Mouse (Mus musculus) ZHBTc4 (cell line): ENCODE results near the gene Ncoa5.

ENCODE experiments used
- DNase-seq: peaks from one replicate; pipeline ENCODE4 v3.0.0-alpha.2; 2011; ENCODE audit warnings: low read depth, low spot score

Ncoa5 gene

GRCm38 (mm10) chr2:164994659-164995428 lies 39.8 kb downstream of the Ncoa5 start:
- no peak for DNase-seq

DNA sequence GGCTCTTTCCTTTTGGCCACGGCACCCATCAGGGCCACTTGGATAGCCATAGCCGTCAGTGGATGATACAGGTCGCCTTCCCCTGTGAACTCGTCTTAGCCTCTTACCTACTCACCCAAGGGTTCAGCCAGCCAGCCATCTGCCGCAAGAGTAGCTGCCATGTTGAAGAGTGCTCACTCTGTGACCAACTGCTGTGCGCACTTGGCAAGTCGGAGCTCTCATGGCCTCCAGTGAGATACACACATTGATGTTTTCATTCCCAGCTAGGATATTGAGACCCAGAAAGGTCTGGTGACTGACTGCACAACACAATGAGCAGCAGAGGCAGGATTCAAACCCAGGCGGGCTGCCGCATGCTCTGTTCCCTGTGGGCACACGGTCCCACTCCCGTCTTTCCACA lies 40.5 kb downstream of the Ncoa5 start:
- DNase-seq: no peak

DNA sequence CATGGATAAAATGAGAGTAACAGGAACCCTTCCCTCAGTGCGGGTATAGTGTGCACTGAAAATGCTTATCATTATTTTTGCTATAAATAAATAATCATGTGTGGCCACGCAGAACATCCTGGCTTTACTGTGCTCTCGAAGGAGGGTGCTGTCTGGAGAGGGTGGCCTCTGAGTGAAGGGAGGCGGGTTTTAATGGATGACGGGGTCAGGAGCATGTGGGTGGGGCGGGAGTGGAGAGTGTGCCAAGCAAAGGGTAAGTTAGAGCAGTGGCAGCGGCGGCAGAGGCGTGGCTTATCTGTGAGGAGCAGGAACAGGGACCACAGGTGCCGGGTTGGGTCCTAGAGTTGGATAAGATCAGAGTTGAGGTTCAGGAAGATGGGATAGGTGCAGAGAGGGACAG lies 42.9 kb downstream of the Ncoa5 start:
- no peak for DNase-seq

- no peak for DNase-seq
These were observed 43.6 kb downstream of the Ncoa5 start for GRCm38 (mm10) chr2:164991111-164991510.

- DNase-seq: no peak
These were observed 45.9 kb downstream of the Ncoa5 start for GRCm38 (mm10) chr2:164988777-164989176.

GRCm38 (mm10) chr2:164986371-164987027 lies 48.2 kb downstream of the Ncoa5 start:
- DNase-seq: no peak

- no peak for DNase-seq
These were observed 48.7 kb downstream of the Ncoa5 start for GRCm38 (mm10) chr2:164985962-164986361.

- peak; percentile 84 for DNase-seq
These were observed 54.9 kb downstream of the Ncoa5 start for GRCm38 (mm10) chr2:164979749-164980148.

GRCm38 (mm10) chr2:164975611-164976010 lies 59.1 kb downstream of the Ncoa5 start:
- no peak for DNase-seq

DNA sequence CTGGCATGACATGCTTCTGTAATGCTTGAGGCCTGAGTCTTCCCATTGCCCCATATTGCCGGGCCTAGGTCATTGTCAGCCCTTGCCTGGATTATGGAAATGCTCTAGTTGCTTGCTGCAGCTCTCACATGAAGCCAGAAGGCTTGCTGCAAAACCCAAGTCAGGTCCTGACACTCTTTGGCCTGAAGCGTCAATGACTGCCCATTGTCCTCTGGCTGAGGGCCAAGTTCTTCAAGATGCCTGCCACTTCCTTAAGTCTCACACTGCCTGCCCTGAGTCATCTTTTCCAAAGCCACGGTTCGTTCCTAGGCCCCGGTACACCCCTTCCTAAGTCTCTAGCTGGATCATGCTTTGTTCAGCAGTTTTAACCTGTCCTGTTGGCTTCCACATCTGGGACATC lies 62.0 kb downstream of the Ncoa5 start:
- no peak for DNase-seq

GRCm38 (mm10) chr2:164970631-164971196 lies 64.0 kb downstream of the Ncoa5 start:
- DNase-seq: peak; percentile 41

DNA sequence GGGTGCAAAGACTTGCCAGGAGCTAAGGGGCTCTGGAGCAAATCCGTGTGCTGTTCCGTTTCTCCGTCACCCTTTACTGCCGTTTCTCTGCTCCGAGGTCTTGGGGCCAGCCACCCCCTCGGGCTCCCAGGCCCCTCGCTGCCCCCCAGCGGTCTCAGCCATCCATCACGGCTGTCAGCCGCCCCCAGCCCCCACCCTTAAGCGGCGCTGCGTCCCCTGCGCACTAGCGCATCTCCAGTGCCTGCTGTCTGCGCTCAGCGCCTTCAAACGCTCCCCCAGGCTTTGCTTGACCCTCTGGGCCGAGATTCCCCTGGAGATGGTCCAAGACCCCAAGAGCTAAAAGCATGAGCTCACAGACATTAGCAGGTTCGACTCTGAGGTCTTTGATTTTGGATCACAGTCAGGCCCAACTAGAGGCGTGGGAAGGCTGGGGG lies 65.3 kb downstream of the Ncoa5 start:
- no peak for DNase-seq

GRCm38 (mm10) chr2:164968451-164968851 lies 66.2 kb downstream of the Ncoa5 start:
- DNase-seq: peak; percentile 92

DNA sequence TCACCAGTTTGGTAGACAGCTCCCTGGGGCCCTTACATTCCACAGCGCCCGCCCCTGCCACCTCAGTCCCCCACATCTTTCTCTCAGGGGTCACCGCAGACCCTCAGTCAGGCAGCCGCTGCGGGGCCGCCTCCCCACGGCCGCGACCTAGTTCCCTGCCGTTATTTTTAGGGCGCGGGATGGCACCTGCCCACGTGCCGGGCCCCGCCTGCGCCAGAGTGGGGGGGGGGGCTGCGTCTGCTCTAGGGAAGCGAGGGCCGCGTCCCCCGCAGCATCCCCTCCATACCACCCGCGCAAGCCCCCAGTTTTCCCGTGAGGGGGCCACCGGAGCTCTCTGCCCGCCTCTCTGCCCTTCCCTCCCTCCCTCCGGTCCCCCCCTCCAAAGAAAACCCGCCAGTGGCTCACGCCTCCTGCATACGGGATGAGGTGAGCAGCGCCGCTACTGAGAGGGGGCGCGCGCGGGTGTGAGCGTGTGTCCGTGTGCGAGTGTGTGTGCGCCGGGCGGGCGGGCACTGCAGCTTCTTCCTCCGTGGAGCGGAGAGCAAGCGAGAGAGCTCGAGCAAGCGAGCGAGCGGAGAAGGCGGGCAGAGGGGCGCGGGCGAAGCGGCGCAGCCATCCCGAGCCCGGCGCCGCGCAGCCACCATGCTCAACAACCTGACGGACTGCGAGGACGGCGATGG lies 66.8 kb downstream of the Ncoa5 start:
- no peak for DNase-seq

- DNase-seq: no peak
These were observed 67.5 kb downstream of the Ncoa5 start for GRCm38 (mm10) chr2:164967193-164967592.

DNA sequence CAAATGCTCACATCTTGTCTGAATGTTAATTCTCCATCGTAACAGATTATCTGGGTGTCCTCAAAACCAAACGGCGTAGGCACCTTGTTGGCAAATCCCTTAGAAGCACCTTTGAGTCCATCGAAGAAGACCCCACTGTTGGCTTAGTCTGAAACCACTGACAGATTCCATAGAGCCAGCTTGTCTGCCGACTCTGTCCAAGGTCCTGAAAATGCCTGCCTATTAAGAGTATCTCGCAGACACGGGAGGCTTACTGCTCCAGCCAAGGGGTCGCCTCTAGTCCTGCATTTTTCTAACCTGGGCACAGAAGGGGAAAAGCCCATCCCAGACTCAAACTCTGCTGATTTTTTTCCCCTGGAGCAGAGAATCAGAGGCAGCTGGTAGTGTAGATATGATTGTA lies 68.3 kb downstream of the Ncoa5 start:
- peak; percentile 68 for DNase-seq

- no peak for DNase-seq
These were observed 69.7 kb downstream of the Ncoa5 start for GRCm38 (mm10) chr2:164964981-164965380.

DNA sequence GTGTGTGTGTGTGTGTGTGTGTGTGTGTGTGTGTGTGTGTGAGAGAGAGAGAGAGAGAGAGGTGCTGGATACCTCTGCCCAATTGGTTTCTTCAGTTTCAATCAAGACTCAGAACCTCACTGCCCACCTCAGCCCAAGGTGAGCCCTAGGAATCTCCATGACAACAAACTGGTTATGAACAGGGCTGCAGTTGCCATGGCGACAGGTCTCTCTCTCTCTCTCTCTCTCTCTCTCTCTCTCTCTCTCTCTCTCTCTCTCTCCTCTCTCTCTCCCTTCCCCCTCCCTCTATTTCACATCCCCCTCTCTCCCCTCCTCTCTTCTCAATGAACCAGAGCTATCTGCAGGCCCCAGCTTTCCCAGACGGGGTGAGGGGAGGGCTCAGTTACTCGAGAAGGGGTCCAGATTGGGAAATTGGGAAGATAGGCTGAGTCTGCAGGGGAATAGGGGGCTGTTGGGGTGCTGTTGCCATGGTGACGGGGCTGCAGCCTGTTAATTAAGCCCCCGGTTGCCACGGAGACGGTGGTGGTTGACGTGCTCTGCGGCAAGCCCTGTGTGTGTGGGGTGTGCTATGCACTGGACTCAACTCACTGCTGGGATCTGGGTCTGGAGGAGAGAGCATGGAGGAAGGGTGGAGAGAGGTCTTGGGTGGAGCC lies 70.3 kb downstream of the Ncoa5 start:
- no peak for DNase-seq

DNA sequence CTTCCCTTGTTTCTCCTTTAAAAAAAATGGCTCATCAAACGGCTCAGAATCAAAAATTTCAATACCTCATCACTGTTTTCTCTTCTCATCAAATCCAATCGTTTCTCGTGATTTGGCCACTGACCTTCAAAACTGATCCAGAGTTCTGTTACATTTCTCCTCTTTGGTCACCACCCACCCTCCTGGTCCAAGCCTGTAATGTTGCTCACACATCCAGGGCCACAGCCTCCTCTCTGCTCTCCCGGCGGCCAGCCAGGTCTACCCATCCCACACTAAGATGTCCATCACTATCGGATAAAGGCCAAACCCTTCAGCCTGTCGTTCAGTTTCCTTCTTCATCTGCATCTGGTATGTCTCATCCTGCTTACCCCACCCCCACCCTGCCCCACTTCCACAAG lies 72.5 kb downstream of the Ncoa5 start:
- no peak for DNase-seq

GRCm38 (mm10) chr2:164961506-164962182 lies 73.0 kb downstream of the Ncoa5 start:
- DNase-seq: peak; percentile 62
